Mouse (Mus musculus) hindbrain, embryonic 10.5 days (tissue): ENCODE measurements around the gene Slc4a3. TPM values are rescaled to one million over a fixed set of nuclear protein-coding genes. Genes with fewer than 3 reads are reported as not detected.

ENCODE experiments used
- DNase-seq: peaks from one replicate; pipeline ENCODE4 v3.0.0-alpha.2; 2017; ENCODE audit warnings: low spot score
- H3K27ac ChIP-seq: fragments of 300-500 bp; sonication (generic); 2 replicates; pipeline ENCODE4 v1.5.1; 2016; ENCODE audit warnings: mild to moderate bottlenecking, moderate library complexity
- H3K27me3 ChIP-seq: fragments of 300-500 bp; sonication (generic); 2 replicates; pipeline ENCODE4 v1.6.1; 2016; ENCODE audit warnings: mild to moderate bottlenecking; ENCODE audit not compliant: poor library complexity, insufficient read depth, severe bottlenecking
- H3K36me3 ChIP-seq: fragments of 300-500 bp; sonication (generic); 2 replicates; pipeline ENCODE4 v1.6.1; 2016; ENCODE audit warnings: mild to moderate bottlenecking, moderate library complexity
- H3K4me1 ChIP-seq: fragments of 300-500 bp; sonication (generic); replicated peaks from 2 replicates; pipeline ENCODE4 v1.6.1; 2016; ENCODE audit warnings: mild to moderate bottlenecking
- H3K4me3 ChIP-seq: fragments of 300-500 bp; sonication (generic); 2 replicates; pipeline ENCODE4 v1.5.1; 2016; ENCODE audit warnings: mild to moderate bottlenecking, moderate library complexity
- H3K9me3 ChIP-seq: fragments of 300-500 bp; sonication (generic); 2 replicates; pipeline ENCODE4 v1.6.1; 2016; ENCODE audit warnings: mild to moderate bottlenecking, moderate library complexity
- WGBS: fragments of 180-500 bp; shearing (Covaris S2); methylation state at CpG from one replicate; pipeline ENCODE4 v1.1.7; 2016; 5-methylcytosine and 5-hydroxymethylcytosine counted together
- polyA plus RNA-seq: library from polyadenylated mRNA; unstranded; fragments of >200 nt; fragmentation: Nextera tagmentation; extraction: Ambion mirVana; gene quantifications from 2 replicates; pipeline ENCODE4 v1.2.1, GENCODE M21; 2016

Slc4a3 gene
- polyA plus RNA-seq, result 13.2 and 19.8 TPM in 2 replicates

GRCm38 (mm10) chr1:75545965-75546956 lies at the start of gene Slc4a3:
TSS of gene Slc4a3 (plus strand) at chr1:75546266.
- WGBS, result 1% methylated on average over 64 of the region's 64 CpGs
- H3K36me3 ChIP-seq, result peaks cover 24% of the 10 kb centered on the region
- peak; percentile 74 for DNase-seq
- peak within 1 kb of the TSS; percentile 74 for H3K4me3 ChIP-seq
- 0 out of 2 replicates have a peak, but pooled peaks cover 3% of the 10 kb centered on the region for H3K9me3 ChIP-seq
- peak within 1 kb of the TSS; percentile 94 for H3K27ac ChIP-seq
- H3K4me1 ChIP-seq, result peaks cover 21% of the 10 kb centered on the region
- H3K27me3 ChIP-seq, result peaks cover 14% of the 10 kb centered on the region

- no peak for DNase-seq
- H3K4me3 ChIP-seq, result no peak overlapping the region
- no peaks in the 10 kb centered on the region for H3K9me3 ChIP-seq
- H3K4me1 ChIP-seq, result peaks cover 14% of the 10 kb centered on the region
- 90% methylated on average over 4 of the region's 4 CpGs for WGBS
- peaks cover 24% of the 10 kb centered on the region for H3K27me3 ChIP-seq
- H3K36me3 ChIP-seq, result peaks cover 82% of the 10 kb centered on the region
- H3K27ac ChIP-seq, result no peak overlapping the region
Measured at GRCm38 (mm10) chr1:75498897-75499296, 47.2 kb upstream of the Slc4a3 start.

GRCm38 (mm10) chr1:75499441-75499840 lies 46.6 kb upstream of the Slc4a3 start:
- H3K27me3 ChIP-seq, result peaks cover 29% of the 10 kb centered on the region
- no peak overlapping the region for H3K4me3 ChIP-seq
- DNase-seq, result no peak
- peaks cover 82% of the 10 kb centered on the region for H3K36me3 ChIP-seq
- H3K4me1 ChIP-seq, result peaks cover 17% of the 10 kb centered on the region
- no peaks in the 10 kb centered on the region for H3K9me3 ChIP-seq
- 85% methylated on average over 7 of the region's 7 CpGs for WGBS
- H3K27ac ChIP-seq, result no peak overlapping the region

GRCm38 (mm10) chr1:75501905-75502304 lies 44.2 kb upstream of the Slc4a3 start:
- peaks cover 43% of the 10 kb centered on the region for H3K27me3 ChIP-seq
- H3K4me3 ChIP-seq, result no peak overlapping the region
- H3K4me1 ChIP-seq, result peaks cover 38% of the 10 kb centered on the region
- H3K27ac ChIP-seq, result no peak overlapping the region
- 94% methylated on average over 9 of the region's 9 CpGs for WGBS
- DNase-seq, result no peak
- peaks cover 69% of the 10 kb centered on the region for H3K36me3 ChIP-seq
- H3K9me3 ChIP-seq, result no peaks in the 10 kb centered on the region

- Histone ChIP-seq H3K27me3 (peaks cover 55% of the 10 kb centered on the region), H3K27ac (no peak overlapping the region), H3K4me3 (peak overlapping the region; percentile 11; the same call in 1 of the 2 replicates), H3K36me3 (peaks cover 57% of the 10 kb centered on the region), H3K9me3 (no peaks in the 10 kb centered on the region), H3K4me1 (peaks cover 50% of the 10 kb centered on the region)
- DNase-seq, result no peak
- WGBS, result 81% methylated on average over 25 of the region's 25 CpGs
Measured at GRCm38 (mm10) chr1:75502945-75503650, 43.0 kb upstream of the Slc4a3 start.

- H3K27me3 ChIP-seq, result peaks cover 58% of the 10 kb centered on the region
- peaks cover 52% of the 10 kb centered on the region for H3K36me3 ChIP-seq
- H3K4me3 ChIP-seq, result peak overlapping the region; percentile 11; the same call in 1 of the 2 replicates
- WGBS, result 67% methylated on average over 23 of the region's 23 CpGs
- no peaks in the 10 kb centered on the region for H3K9me3 ChIP-seq
- peaks cover 53% of the 10 kb centered on the region for H3K4me1 ChIP-seq
- no peak overlapping the region for H3K27ac ChIP-seq
- DNase-seq, result no peak
Measured at GRCm38 (mm10) chr1:75503651-75503980, 42.5 kb upstream of the Slc4a3 start.

- Histone ChIP-seq H3K27me3 (peaks cover 67% of the 10 kb centered on the region), H3K4me1 (peaks cover 59% of the 10 kb centered on the region), H3K9me3 (no peaks in the 10 kb centered on the region), H3K36me3 (peaks cover 43% of the 10 kb centered on the region), H3K4me3 (peak overlapping the region; percentile 90), H3K27ac (no peak overlapping the region)
- no peak for DNase-seq
- WGBS, result 65% methylated on average over 9 of the region's 9 CpGs
Measured at GRCm38 (mm10) chr1:75504256-75505045, 41.6 kb upstream of the Slc4a3 start.

GRCm38 (mm10) chr1:75505159-75505955 lies 40.7 kb upstream of the Slc4a3 start:
- Histone ChIP-seq H3K4me1 (peaks cover 66% of the 10 kb centered on the region), H3K27me3 (peaks cover 74% of the 10 kb centered on the region), H3K27ac (peak overlapping the region; percentile 95), H3K9me3 (no peaks in the 10 kb centered on the region), H3K36me3 (peaks cover 34% of the 10 kb centered on the region), H3K4me3 (peak overlapping the region; percentile 90)
- DNase-seq, result peak; percentile 61
- WGBS, result under 1% methylated on average over 84 of the region's 84 CpGs

GRCm38 (mm10) chr1:75505956-75506831 lies 39.9 kb upstream of the Slc4a3 start, which contains the start of gene Obsl1:
TSS of gene Obsl1 (minus strand) at chr1:75506452.
- H3K27ac ChIP-seq, result peak within 1 kb of the TSS; percentile 95
- peaks cover 78% of the 10 kb centered on the region for H3K27me3 ChIP-seq
- DNase-seq, result peak; percentile 85
- WGBS, result under 1% methylated on average over 65 of the region's 65 CpGs
- peak within 1 kb of the TSS; percentile 90 for H3K4me3 ChIP-seq
- peaks cover 26% of the 10 kb centered on the region for H3K36me3 ChIP-seq
- H3K4me1 ChIP-seq, result peaks cover 71% of the 10 kb centered on the region
- no peaks in the 10 kb centered on the region for H3K9me3 ChIP-seq

GRCm38 (mm10) chr1:75507006-75507405 lies 39.1 kb upstream of the Slc4a3 start, which contains the start of gene Inha:
TSS of gene Inha (plus strand) at chr1:75507077.
- H3K27me3 ChIP-seq, result peaks cover 83% of the 10 kb centered on the region
- peak within 1 kb of the TSS; percentile 95 for H3K27ac ChIP-seq
- H3K36me3 ChIP-seq, result peaks cover 18% of the 10 kb centered on the region
- WGBS, result 72% methylated on average over 10 of the region's 10 CpGs
- H3K9me3 ChIP-seq, result no peaks in the 10 kb centered on the region
- peak within 1 kb of the TSS; percentile 90 for H3K4me3 ChIP-seq
- no peak for DNase-seq
- peaks cover 79% of the 10 kb centered on the region for H3K4me1 ChIP-seq

GRCm38 (mm10) chr1:75509586-75509985 lies 36.5 kb upstream of the Slc4a3 start:
- Histone ChIP-seq H3K27me3 (peaks cover 63% of the 10 kb centered on the region), H3K9me3 (no peaks in the 10 kb centered on the region), H3K36me3 (no peaks in the 10 kb centered on the region), H3K4me3 (no peak overlapping the region), H3K4me1 (peaks cover 65% of the 10 kb centered on the region), H3K27ac (0 out of 2 replicates have a peak overlapping the region, but pooled peaks have one; percentile 40)
- DNase-seq, result no peak
- WGBS, result 53% methylated on average over 20 of the region's 20 CpGs
